Mouse (Mus musculus) embryonic facial prominence, embryonic 11.5 days (tissue): Measurements from ENCODE around the gene Fbxl17. TPM values are rescaled to one million over a fixed set of nuclear protein-coding genes. Genes with fewer than 3 reads are reported as not detected.

Source experiments
- ATAC-seq: fragments of 200-750 bp; cut with Nextera tagmentation; replicated peaks from 2 replicates; pipeline ENCODE4 v1.8.0; 2017; ENCODE audit warnings: low read depth; ENCODE audit not compliant: insufficient number of reproducible peaks, low FRiP score, low TSS enrichment
- DNase-seq: peaks from one replicate; pipeline ENCODE4 v3.0.0-alpha.2; 2015; ENCODE audit warnings: low spot score
- H3K27ac ChIP-seq: fragments of 300-500 bp; sonication (generic); replicated peaks from 2 replicates; pipeline ENCODE4 v1.5.1; 2014; ENCODE audit warnings: mild to moderate bottlenecking, low read depth, low read length, control low read depth
- H3K27me3 ChIP-seq: fragments of 300-500 bp; sonication (generic); 2 replicates; pipeline ENCODE4 v1.6.1; 2014; ENCODE audit warnings: mild to moderate bottlenecking, low read length, moderate library complexity, mixed read lengths; ENCODE audit not compliant: control insufficient read depth, insufficient read depth
- H3K36me3 ChIP-seq: fragments of 300-500 bp; sonication (generic); replicated peaks from 2 replicates; pipeline ENCODE4 v1.6.1; 2014; ENCODE audit warnings: low read depth, mild to moderate bottlenecking, low read length, moderate library complexity, mixed read lengths; ENCODE audit not compliant: control insufficient read depth, insufficient read depth
- H3K4me1 ChIP-seq: fragments of 300-500 bp; sonication (generic); 2 replicates; pipeline ENCODE4 v1.6.1; 2014; ENCODE audit warnings: low read length, mixed read lengths; ENCODE audit not compliant: control insufficient read depth, insufficient read depth
- H3K4me2 ChIP-seq: fragments of 300-500 bp; sonication (generic); 2 replicates; pipeline ENCODE4 v1.6.1; 2014; ENCODE audit warnings: low read depth, mild to moderate bottlenecking, control low read depth, low read length, moderate library complexity
- H3K4me3 ChIP-seq: fragments of 300-500 bp; sonication (generic); 2 replicates; pipeline ENCODE4 v1.5.1; 2014; ENCODE audit warnings: low read depth, low read length, control low read depth
- H3K9ac ChIP-seq: fragments of 300-500 bp; sonication (generic); replicated peaks from 2 replicates; pipeline ENCODE4 v1.6.1; 2014; ENCODE audit warnings: mild to moderate bottlenecking, control low read depth, low read length
- H3K9me3 ChIP-seq: fragments of 300-500 bp; sonication (generic); replicated peaks from 2 replicates; pipeline ENCODE4 v1.6.1; 2016; ENCODE audit warnings: mild to moderate bottlenecking, low read length, inconsistent platforms, mixed read lengths; ENCODE audit not compliant: control insufficient read depth
- WGBS: fragments of 180-500 bp; shearing (Covaris S2); extraction: QIAGEN DNeasy Blood & Tissue Kit; methylation state at CpG from one replicate; pipeline ENCODE4 v1.1.7; 2014; 5-methylcytosine and 5-hydroxymethylcytosine counted together
- polyA plus RNA-seq: library from polyadenylated mRNA; unstranded; fragments of >200 nt; fragmentation: Nextera tagmentation; extraction: Ambion mirVana; gene quantifications from 2 replicates; pipeline ENCODE4 v1.2.1, GENCODE M21; 2014

Gene Fbxl17
- polyA plus RNA-seq, 1 experiment from 2014 or later, result 7.7 TPM

DNA sequence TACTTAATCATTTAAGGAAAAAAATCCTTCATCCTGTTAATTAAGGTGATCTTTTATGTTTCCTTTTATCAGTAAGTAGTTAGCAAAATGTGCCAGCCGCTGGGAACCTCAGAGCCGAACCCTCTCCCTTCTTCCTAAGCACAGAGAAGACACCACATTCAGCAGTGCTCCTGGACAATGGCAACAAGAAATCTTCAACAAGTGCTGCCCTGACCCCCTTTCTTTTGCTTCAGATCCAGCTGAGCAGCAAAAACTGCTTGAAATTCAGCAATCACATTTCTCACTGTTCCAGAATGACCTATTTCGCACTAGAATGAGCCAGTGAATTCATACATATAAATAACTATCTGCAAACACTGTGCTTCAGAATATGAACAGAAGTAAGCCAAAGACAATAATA lies 205.8 kb downstream of the Fbxl17 start:
- WGBS, result 70% methylated on average over 3 of the region's 3 CpGs
- no peaks in the 10 kb centered on the region for H3K9me3 ChIP-seq

DNA sequence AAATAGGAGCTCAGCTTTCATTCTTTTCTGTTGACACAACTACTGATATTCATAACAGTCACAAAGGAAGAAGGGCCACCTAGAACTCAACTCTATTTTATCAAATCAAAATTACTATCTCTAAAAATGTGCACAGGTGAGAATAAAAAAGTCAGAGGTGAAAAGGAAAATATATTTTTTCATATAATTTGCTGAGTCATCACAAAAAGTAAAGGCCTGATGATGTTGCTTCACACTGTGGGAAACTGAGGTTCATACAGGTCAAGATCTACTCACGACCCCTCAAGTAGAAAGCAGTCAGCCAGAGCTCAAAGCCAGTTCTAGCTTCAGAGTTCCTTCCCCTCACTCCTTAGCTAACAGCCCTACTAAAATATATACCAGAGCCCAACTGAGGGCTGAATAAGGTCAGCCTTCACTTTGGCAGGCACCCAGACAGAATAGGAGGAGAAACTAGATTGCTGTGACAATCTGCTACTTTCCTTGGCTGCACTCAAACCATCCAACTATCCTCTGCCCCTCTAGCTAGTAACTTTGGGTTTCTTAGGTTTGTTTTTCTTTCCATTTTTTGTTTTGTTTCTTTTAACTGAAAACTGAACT lies 210.4 kb downstream of the Fbxl17 start:
- 87% methylated on average over 1 of the region's 1 CpGs for WGBS
- H3K27me3 ChIP-seq, result no peaks in the 10 kb centered on the region
- H3K27ac ChIP-seq, result no peak overlapping the region
- no peaks in the 10 kb centered on the region for H3K36me3 ChIP-seq
- no peak overlapping the region for H3K9ac ChIP-seq
- no peak overlapping the region for H3K4me3 ChIP-seq
- H3K4me1 ChIP-seq, result no peaks in the 10 kb centered on the region
- no peak overlapping the region for H3K4me2 ChIP-seq
- no peaks in the 10 kb centered on the region for H3K9me3 ChIP-seq
- ATAC-seq (no peak), DNase-seq (no peak)

More for the DNA sequence above, 205.8 kb downstream of the Fbxl17 start:
- no peak overlapping the region for H3K9ac ChIP-seq
- no peaks in the 10 kb centered on the region for H3K27me3 ChIP-seq
- no peaks in the 10 kb centered on the region for H3K4me1 ChIP-seq
- H3K36me3 ChIP-seq, result no peaks in the 10 kb centered on the region
- ATAC-seq, result no peak
- H3K4me2 ChIP-seq, result no peak overlapping the region
- DNase-seq, result no peak
- H3K27ac ChIP-seq, result no peak overlapping the region
- H3K4me3 ChIP-seq, result no peak overlapping the region

DNA sequence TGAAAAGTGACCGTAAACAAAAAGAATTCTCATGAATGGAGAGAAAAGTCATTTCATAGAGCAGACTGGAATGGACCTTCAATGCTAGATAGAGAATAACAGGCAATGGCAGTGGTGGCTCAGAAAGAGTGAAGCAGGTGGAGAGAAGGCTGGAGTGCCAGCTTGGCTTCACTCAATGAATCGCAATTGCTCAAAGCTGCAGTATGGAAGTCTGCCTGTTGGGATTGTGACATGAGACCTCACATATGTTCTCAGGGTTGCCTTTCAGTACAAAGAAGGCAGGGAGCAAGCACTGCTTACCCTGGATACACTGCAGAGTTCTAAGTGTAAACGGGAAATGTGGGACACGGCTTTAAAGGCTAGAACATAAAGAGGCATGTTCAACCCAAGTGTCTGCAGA lies 211.0 kb downstream of the Fbxl17 start:
- Histone ChIP-seq H3K4me3 (no peak overlapping the region), H3K27ac (no peak overlapping the region), H3K27me3 (no peaks in the 10 kb centered on the region), H3K4me1 (no peaks in the 10 kb centered on the region), H3K36me3 (no peaks in the 10 kb centered on the region), H3K9me3 (no peaks in the 10 kb centered on the region), H3K9ac (no peak overlapping the region), H3K4me2 (no peak overlapping the region)
- DNase-seq (no peak), ATAC-seq (no peak)
- 91% methylated on average over 4 of the region's 4 CpGs for WGBS

- Histone ChIP-seq H3K9me3 (no peaks in the 10 kb centered on the region), H3K27ac (no peak overlapping the region), H3K36me3 (no peaks in the 10 kb centered on the region), H3K4me1 (no peaks in the 10 kb centered on the region), H3K27me3 (no peaks in the 10 kb centered on the region), H3K4me3 (no peak overlapping the region), H3K4me2 (no peak overlapping the region), H3K9ac (no peak overlapping the region)
- ATAC-seq (no peak), DNase-seq (no peak)
- WGBS, result 74% methylated on average over 2 of the region's 2 CpGs
These were observed 212.4 kb downstream of the Fbxl17 start for GRCm38 (mm10) chr17:63287413-63287812.

DNA sequence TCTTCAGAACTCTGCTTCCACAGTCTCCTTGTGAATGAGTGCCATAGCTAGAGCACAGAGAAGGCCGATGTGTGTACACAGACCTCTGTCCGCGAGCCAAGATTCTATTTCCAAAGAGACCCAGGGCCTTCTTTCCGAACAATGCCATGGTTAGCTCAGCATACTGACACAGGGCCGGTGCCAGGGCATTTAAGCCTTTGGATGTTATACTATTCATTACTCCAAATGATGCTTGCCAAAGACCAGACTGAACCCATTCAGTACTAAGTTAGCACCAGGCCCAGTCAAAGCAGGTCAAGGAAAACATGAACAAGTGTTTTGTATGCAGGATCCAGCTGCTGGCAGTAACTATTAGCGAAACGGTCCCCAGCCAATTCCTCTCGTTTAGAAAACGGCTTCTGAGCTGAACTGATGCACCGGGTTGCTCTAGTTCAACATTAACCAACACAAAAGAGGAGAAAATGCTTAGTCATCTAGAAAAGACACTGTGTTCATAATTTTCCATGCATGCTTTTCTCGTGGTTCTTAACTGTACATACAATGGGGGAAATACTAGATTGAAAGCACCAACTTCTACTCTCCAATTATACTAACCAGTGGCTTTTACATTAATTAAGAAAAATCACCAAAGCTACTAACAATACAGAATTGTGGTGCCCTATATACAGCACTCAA lies 214.4 kb downstream of the Fbxl17 start:
- DNase-seq, result no peak
- H3K36me3 ChIP-seq, result no peaks in the 10 kb centered on the region
- no peak overlapping the region for H3K9ac ChIP-seq
- H3K4me2 ChIP-seq, result no peak overlapping the region
- H3K4me3 ChIP-seq, result no peak overlapping the region
- H3K4me1 ChIP-seq, result no peaks in the 10 kb centered on the region
- no peak overlapping the region for H3K27ac ChIP-seq
- no peaks in the 10 kb centered on the region for H3K27me3 ChIP-seq
- 84% methylated on average over 11 of the region's 11 CpGs for WGBS
- H3K9me3 ChIP-seq, result no peaks in the 10 kb centered on the region
- ATAC-seq, result no peak

- Histone ChIP-seq H3K4me3 (no peak overlapping the region), H3K9me3 (no peaks in the 10 kb centered on the region), H3K4me1 (no peaks in the 10 kb centered on the region), H3K36me3 (no peaks in the 10 kb centered on the region), H3K9ac (no peak overlapping the region), H3K4me2 (no peak overlapping the region), H3K27me3 (no peaks in the 10 kb centered on the region), H3K27ac (no peak overlapping the region)
- ATAC-seq (no peak), DNase-seq (no peak)
- 83% methylated on average over 4 of the region's 4 CpGs for WGBS
These were observed 215.7 kb downstream of the Fbxl17 start for GRCm38 (mm10) chr17:63284074-63284473.

DNA sequence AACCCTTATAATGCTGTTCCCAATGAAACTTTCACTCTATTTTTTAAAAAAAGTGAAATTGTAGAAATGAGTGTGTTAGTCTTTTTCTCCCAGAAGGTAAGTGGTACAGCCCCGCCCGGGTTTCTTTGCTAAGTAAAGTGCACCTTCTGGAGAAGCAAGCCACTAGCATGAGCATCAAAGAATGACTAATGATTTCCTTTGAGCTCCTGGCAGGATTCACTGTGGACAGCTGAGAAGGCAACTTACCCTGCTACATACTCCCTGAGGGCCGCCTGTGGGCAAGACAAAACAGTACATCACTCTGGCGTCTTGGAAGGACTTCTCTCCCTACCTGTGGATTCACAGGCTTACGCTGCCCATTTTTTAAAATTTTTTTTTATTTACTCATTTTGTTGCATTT lies 217.8 kb downstream of the Fbxl17 start:
- Histone ChIP-seq H3K4me1 (no peaks in the 10 kb centered on the region), H3K4me3 (no peak overlapping the region), H3K9ac (no peak overlapping the region), H3K9me3 (no peaks in the 10 kb centered on the region), H3K27me3 (no peaks in the 10 kb centered on the region), H3K27ac (no peak overlapping the region), H3K4me2 (no peak overlapping the region), H3K36me3 (no peaks in the 10 kb centered on the region)
- no peak for ATAC-seq
- 83% methylated on average over 5 of the region's 5 CpGs for WGBS
- no peak for DNase-seq

DNA sequence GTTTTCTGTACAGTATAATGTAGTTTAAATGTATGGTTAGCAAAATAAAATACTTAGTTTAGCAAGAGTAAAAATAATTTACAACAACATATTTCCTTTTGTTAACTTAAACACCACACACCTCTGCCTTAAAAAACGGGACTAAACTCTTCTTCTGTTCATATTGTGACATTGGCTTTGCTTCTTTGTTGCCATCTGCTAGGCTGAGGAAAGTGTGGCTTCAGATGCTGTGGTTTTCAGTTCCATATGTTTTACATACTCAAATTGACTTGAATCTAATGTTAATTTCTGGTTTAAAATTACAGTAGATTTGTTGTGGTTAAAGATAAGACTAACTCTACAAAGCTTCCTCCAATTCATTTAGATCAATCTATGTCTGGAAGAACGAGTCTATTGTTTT lies 218.8 kb downstream of the Fbxl17 start:
- 78% methylated on average over 2 of the region's 2 CpGs for WGBS
- ATAC-seq (no peak), DNase-seq (no peak)

More for the DNA sequence above, 218.8 kb downstream of the Fbxl17 start:
- Histone ChIP-seq H3K27ac (no peak overlapping the region), H3K27me3 (no peaks in the 10 kb centered on the region), H3K4me1 (no peaks in the 10 kb centered on the region), H3K4me3 (no peak overlapping the region), H3K36me3 (no peaks in the 10 kb centered on the region), H3K4me2 (no peak overlapping the region), H3K9me3 (no peaks in the 10 kb centered on the region), H3K9ac (no peak overlapping the region)
